Mouse (Mus musculus) liver, adult 2 months (tissue): Measurements from ENCODE around the gene Gm11111. TPM values are rescaled to one million over a fixed set of nuclear protein-coding genes. Genes with fewer than 3 reads are reported as not detected.

Experiments
- DNase-seq: peaks from one replicate; pipeline ENCODE4 v3.0.0-alpha.2; 2011; ENCODE audit warnings: low read depth, low spot score; ENCODE audit errors: extremely low read depth
- H3K27ac ChIP-seq: fragments of 200-500 bp; replicated peaks from 2 replicates; pipeline ENCODE4 v1.5.1; 2012; ENCODE audit warnings: low read depth, mild to moderate bottlenecking, control low read depth, inconsistent platforms, low read length; ENCODE audit not compliant: insufficient read depth
- H3K27me3 ChIP-seq: fragments of 200-500 bp; 2 replicates; pipeline ENCODE4 v1.6.1; 2012; ENCODE audit warnings: mild to moderate bottlenecking, moderate library complexity, low read length, inconsistent platforms; ENCODE audit not compliant: control insufficient read depth, insufficient read depth
- H3K36me3 ChIP-seq: fragments of 200-500 bp; 2 replicates; pipeline ENCODE4 v1.6.1; 2012; ENCODE audit warnings: low read length, inconsistent platforms; ENCODE audit not compliant: control insufficient read depth, insufficient read depth
- H3K4me1 ChIP-seq: fragments of 200-500 bp; 2 replicates; pipeline ENCODE4 v1.6.1; 2011; ENCODE audit warnings: low read length; ENCODE audit not compliant: control insufficient read depth, insufficient read depth
- H3K4me3 ChIP-seq: fragments of 200-500 bp; 2 replicates; pipeline ENCODE4 v1.5.1; 2011; ENCODE audit warnings: low read depth, mild to moderate bottlenecking, control low read depth, low read length, moderate library complexity; ENCODE audit not compliant: insufficient read depth
- H3K79me2 ChIP-seq: fragments of 200-500 bp; 2 replicates; pipeline ENCODE4 v1.6.1; 2012; ENCODE audit warnings: inconsistent platforms, mild to moderate bottlenecking, low read length, moderate library complexity; ENCODE audit not compliant: control insufficient read depth, insufficient read depth
- H3K9ac ChIP-seq: fragments of 200-500 bp; 2 replicates; pipeline ENCODE4 v1.6.1; 2012; ENCODE audit warnings: low read depth, mild to moderate bottlenecking, control low read depth, inconsistent platforms, low read length
- CTCF ChIP-seq: fragments of 200-500 bp; IDR thresholded peaks from 2 replicates; pipeline ENCODE4 v1.5.1; 2011; ENCODE audit warnings: low read depth, low read length, control low read depth
- POLR2A ChIP-seq: fragments of 200-500 bp; IDR thresholded peaks from 2 replicates; pipeline ENCODE4 v1.6.1; 2011; ENCODE audit warnings: low read length, control low read depth; ENCODE audit not compliant: insufficient read depth; ENCODE audit errors: extremely low read depth
- WGBS: fragments of 180-500 bp; shearing (Covaris S2); methylation state at CpG from one replicate; pipeline ENCODE4 v1.1.7; 2018; 5-methylcytosine and 5-hydroxymethylcytosine counted together
- polyA plus RNA-seq: library from polyadenylated mRNA; depleted of rRNA; stranded (reverse); fragments of >200 nt; gene quantifications from 2 replicates; pipeline ENCODE4 v1.2.3, GENCODE M21; 2012
- total RNA-seq: library from RNA; depleted of rRNA; stranded (reverse); fragments of >200 nt; gene quantifications from 2 replicates; pipeline ENCODE4 v1.2.3, GENCODE M21; 2014

Gene Gm11111
- total and polyA plus RNA-seq, 2 experiments: not detected

GRCm38 (mm10) chr5:98563801-98564200, 11.3 kb downstream of the Gm11111 start:
- TF ChIP-seq CTCF: no peak
- no peak for TF ChIP-seq POLR2A
- Histone ChIP-seq H3K9ac (no peak overlapping the region), H3K36me3 (no peaks in the 10 kb centered on the region), H3K27ac (no peak overlapping the region), H3K4me1 (no peaks in the 10 kb centered on the region), H3K27me3 (no peaks in the 10 kb centered on the region), H3K79me2 (no peaks in the 10 kb centered on the region), H3K4me3 (no peak overlapping the region)
- 52% methylated on average over 9 of the region's 9 CpGs for WGBS
- DNase-seq: no peak

- no peaks in the 10 kb centered on the region for H3K79me2 ChIP-seq
- no peaks in the 10 kb centered on the region for H3K27me3 ChIP-seq
- WGBS: 68% methylated on average over 6 of the region's 6 CpGs
- no peaks in the 10 kb centered on the region for H3K4me1 ChIP-seq
- no peak for DNase-seq
- H3K4me3 ChIP-seq: no peak overlapping the region
- no peaks in the 10 kb centered on the region for H3K36me3 ChIP-seq
- H3K27ac ChIP-seq: no peak overlapping the region
- H3K9ac ChIP-seq: no peak overlapping the region
- TF ChIP-seq POLR2A: no peak
- no peak for TF ChIP-seq CTCF
These were observed 14.1 kb downstream of the Gm11111 start for GRCm38 (mm10) chr5:98566461-98567193.

- no peak for DNase-seq
- no peak overlapping the region for H3K9ac ChIP-seq
- H3K36me3 ChIP-seq: no peaks in the 10 kb centered on the region
- no peaks in the 10 kb centered on the region for H3K4me1 ChIP-seq
- TF ChIP-seq POLR2A: no peak
- TF ChIP-seq CTCF: no peak
- no peak overlapping the region for H3K27ac ChIP-seq
- 90% methylated on average over 4 of the region's 4 CpGs for WGBS
- no peak overlapping the region for H3K4me3 ChIP-seq
- H3K79me2 ChIP-seq: no peaks in the 10 kb centered on the region
- no peaks in the 10 kb centered on the region for H3K27me3 ChIP-seq
These were observed 16.0 kb downstream of the Gm11111 start for GRCm38 (mm10) chr5:98568481-98568880.

- no peaks in the 10 kb centered on the region for H3K4me1 ChIP-seq
- 38% methylated on average over 3 of the region's 3 CpGs for WGBS
- H3K4me3 ChIP-seq: no peak overlapping the region
- H3K9ac ChIP-seq: no peak overlapping the region
- H3K36me3 ChIP-seq: no peaks in the 10 kb centered on the region
- DNase-seq: no peak
- no peaks in the 10 kb centered on the region for H3K79me2 ChIP-seq
- TF ChIP-seq POLR2A (no peak), CTCF (no peak)
- H3K27me3 ChIP-seq: no peaks in the 10 kb centered on the region
- H3K27ac ChIP-seq: no peak overlapping the region
These were observed 16.6 kb downstream of the Gm11111 start for GRCm38 (mm10) chr5:98569029-98569513.

- no peak for TF ChIP-seq POLR2A
- no peak for TF ChIP-seq CTCF
- DNase-seq: no peak
- Histone ChIP-seq H3K79me2 (no peaks in the 10 kb centered on the region), H3K4me1 (no peaks in the 10 kb centered on the region), H3K4me3 (no peak overlapping the region), H3K27ac (no peak overlapping the region), H3K9ac (no peak overlapping the region), H3K27me3 (no peaks in the 10 kb centered on the region), H3K36me3 (no peaks in the 10 kb centered on the region)
- WGBS: 69% methylated on average over 4 of the region's 4 CpGs
These were observed 19.9 kb downstream of the Gm11111 start for GRCm38 (mm10) chr5:98572392-98572791.
